Mouse (Mus musculus) hindbrain, postnatal 0 days (tissue): ENCODE data around the gene Actl11. TPM values are rescaled to one million over a fixed set of nuclear protein-coding genes. Genes with fewer than 3 reads are reported as not detected.

Experiments
- ATAC-seq: fragments of 200-750 bp; cut with Nextera tagmentation; 2 replicates; pipeline ENCODE4 v1.8.0; 2017; ENCODE audit warnings: mild to moderate bottlenecking, moderate TSS enrichment, moderate library complexity
- DNase-seq: peaks from one replicate; pipeline ENCODE4 v3.0.0-alpha.2; 2015; ENCODE audit warnings: low spot score
- H3K27ac ChIP-seq: fragments of 300-500 bp; sonication (generic); 2 replicates; pipeline ENCODE4 v1.5.1; 2014; ENCODE audit warnings: mild to moderate bottlenecking
- H3K27me3 ChIP-seq: fragments of 300-500 bp; sonication (generic); 2 replicates; pipeline ENCODE4 v1.6.1; 2014; ENCODE audit warnings: low read length, mixed read lengths; ENCODE audit not compliant: insufficient read depth
- H3K36me3 ChIP-seq: fragments of 300-500 bp; sonication (generic); 2 replicates; pipeline ENCODE4 v1.6.1; 2014; ENCODE audit warnings: low read length, mixed read lengths; ENCODE audit not compliant: insufficient read depth
- H3K4me1 ChIP-seq: fragments of 300-500 bp; sonication (generic); 2 replicates; pipeline ENCODE4 v1.6.1; 2014; ENCODE audit warnings: antibody characterized with exemption, low read length, mixed read lengths; ENCODE audit not compliant: insufficient read depth
- H3K4me2 ChIP-seq: fragments of 300-500 bp; sonication (generic); 2 replicates; pipeline ENCODE4 v1.6.1; 2014; ENCODE audit warnings: low read depth, mild to moderate bottlenecking, low read length, moderate library complexity, mixed read lengths
- H3K4me3 ChIP-seq: fragments of 300-500 bp; sonication (generic); 2 replicates; pipeline ENCODE4 v1.5.1; 2014; ENCODE audit warnings: low read length
- H3K9ac ChIP-seq: fragments of 300-500 bp; sonication (generic); replicated peaks from 2 replicates; pipeline ENCODE4 v1.6.1; 2014; ENCODE audit warnings: mild to moderate bottlenecking, low read length, moderate library complexity, mixed read lengths
- H3K9me3 ChIP-seq: fragments of 300-500 bp; sonication (generic); 2 replicates; pipeline ENCODE4 v1.6.1; 2016; ENCODE audit warnings: low read length, mixed read lengths
- CTCF ChIP-seq: IDR thresholded peaks from 2 replicates; pipeline ENCODE4 v1.5.1; 2016; ENCODE audit warnings: antibody characterized with exemption, control low read depth, low read depth
- WGBS: fragments of 180-500 bp; shearing (Covaris S2); extraction: QIAGEN DNeasy Blood & Tissue Kit; methylation state at CpG from one replicate; pipeline ENCODE4 v1.1.7; 2014; 5-methylcytosine and 5-hydroxymethylcytosine counted together
- polyA plus RNA-seq: library from polyadenylated mRNA; unstranded; fragments of >200 nt; fragmentation: Nextera tagmentation; extraction: Ambion mirVana; gene quantifications from 2 replicates; pipeline ENCODE4 v1.2.1, GENCODE M21; 2015
- total RNA-seq: library from RNA; depleted of rRNA; stranded (reverse); fragments of >200 nt; gene quantifications from 2 replicates; pipeline ENCODE4 v1.2.3, GENCODE M21; 2014

Actl11 gene
- total and polyA plus RNA-seq, 2 experiments from 2014 or later: not detected

DNA sequence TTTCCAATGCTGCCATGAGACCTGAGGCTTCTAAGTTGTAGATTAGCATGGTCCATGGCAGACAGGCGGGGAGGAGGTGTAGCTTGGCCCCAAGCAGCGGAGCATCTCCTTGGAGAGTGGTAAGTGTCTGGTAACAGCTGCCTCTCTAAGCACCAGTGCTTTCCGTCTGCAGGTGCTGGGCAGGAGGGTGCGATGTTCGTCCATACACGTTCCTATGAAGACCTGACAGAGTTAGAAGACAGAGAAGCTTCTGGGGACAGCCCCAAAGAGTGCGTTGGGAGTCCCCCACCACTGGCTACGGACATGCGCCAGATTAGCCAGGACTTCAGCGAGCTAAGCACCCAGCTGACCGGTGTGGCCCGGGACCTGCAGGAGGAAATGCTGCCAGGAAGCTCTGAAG is 28.4 kb upstream of the Actl11 start:
- 73% methylated on average over 12 of the region's 12 CpGs for WGBS
- H3K27ac ChIP-seq: no peak overlapping the region
- H3K4me3 ChIP-seq: no peak overlapping the region
- DNase-seq: no peak
- H3K9me3 ChIP-seq: no peaks in the 10 kb centered on the region
- no peak overlapping the region for H3K4me2 ChIP-seq
- no peaks in the 10 kb centered on the region; the same call in 1 of the 2 replicates for H3K36me3 ChIP-seq
- no peaks in the 10 kb centered on the region for H3K4me1 ChIP-seq
- TF ChIP-seq CTCF: no peak
- H3K9ac ChIP-seq: no peak overlapping the region
- ATAC-seq: no peak
- H3K27me3 ChIP-seq: no peaks in the 10 kb centered on the region

DNA sequence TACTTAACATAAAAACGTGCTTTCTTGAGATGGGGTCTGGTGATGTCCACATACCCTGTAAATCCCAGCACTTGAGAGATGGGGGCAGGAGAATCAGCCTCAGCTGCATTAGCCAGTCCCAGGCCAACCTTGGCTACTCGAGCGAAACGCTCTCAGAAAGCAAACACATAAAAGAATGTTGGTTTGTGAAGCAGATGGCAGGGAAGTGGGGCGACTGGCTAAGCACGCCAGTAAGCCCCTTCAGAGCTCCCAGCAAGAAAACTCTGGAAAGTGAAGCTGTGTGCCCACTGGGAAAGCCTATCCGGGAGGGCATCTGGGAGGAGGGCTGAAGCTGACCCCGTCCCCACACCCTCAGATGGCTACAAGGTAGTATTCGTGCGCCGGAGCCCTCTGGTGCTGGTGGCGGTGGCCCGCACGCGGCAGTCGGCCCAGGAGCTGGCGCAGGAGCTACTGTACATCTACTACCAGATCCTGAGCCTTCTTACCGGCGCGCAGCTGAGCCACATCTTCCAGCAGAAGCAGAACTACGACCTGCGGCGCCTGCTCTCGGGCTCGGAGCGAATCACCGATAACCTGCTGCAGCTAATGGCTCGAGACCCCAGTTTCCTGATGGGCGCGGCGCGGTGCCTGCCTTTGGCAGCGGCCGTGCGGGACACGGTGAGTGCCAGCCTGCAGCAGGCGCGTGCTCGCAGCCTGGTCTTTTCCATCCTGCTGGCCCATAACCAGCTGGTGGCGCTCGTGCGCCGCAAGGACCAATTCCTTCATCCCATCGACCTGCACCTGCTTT is 27.2 kb upstream of the Actl11 start:
- peak; percentile 67 for ATAC-seq

GRCm38 (mm10) chr9:107901627-107901914 is 26.7 kb upstream of the Actl11 start:
- ATAC-seq: no peak
- no peak for TF ChIP-seq CTCF
- no peak for DNase-seq
- peak overlapping the region; percentile 59 for H3K4me2 ChIP-seq
- no peak overlapping the region; the same call in 1 of the 2 replicates for H3K27ac ChIP-seq
- peak overlapping the region; percentile 37 for H3K4me3 ChIP-seq
- no peaks in the 10 kb centered on the region for H3K27me3 ChIP-seq
- H3K36me3 ChIP-seq: no peaks in the 10 kb centered on the region; the same call in 1 of the 2 replicates
- 0 out of 2 replicates have a peak, but pooled peaks cover under 1% of the 10 kb centered on the region for H3K4me1 ChIP-seq
- 15% methylated on average over 17 of the region's 17 CpGs for WGBS
- no peaks in the 10 kb centered on the region for H3K9me3 ChIP-seq
- peak overlapping the region; percentile 39; the same call in 1 of the 2 replicates for H3K9ac ChIP-seq

More for the DNA sequence above, 27.2 kb upstream of the Actl11 start:
- H3K4me1 ChIP-seq: no peaks in the 10 kb centered on the region
- peak overlapping the region; percentile 59 for H3K4me2 ChIP-seq
- peak; percentile 93 for DNase-seq
- peak; percentile 88 for TF ChIP-seq CTCF
- WGBS: 4% methylated on average over 44 of the region's 44 CpGs
- no peaks in the 10 kb centered on the region for H3K9me3 ChIP-seq
- H3K36me3 ChIP-seq: no peaks in the 10 kb centered on the region; the same call in 1 of the 2 replicates
- H3K27ac ChIP-seq: peak overlapping the region; percentile 9; the same call in 1 of the 2 replicates
- no peaks in the 10 kb centered on the region for H3K27me3 ChIP-seq
- peak overlapping the region; percentile 39 for H3K9ac ChIP-seq
- peak overlapping the region; percentile 37 for H3K4me3 ChIP-seq

GRCm38 (mm10) chr9:107904726-107905125 is 23.5 kb upstream of the Actl11 start:
- Histone ChIP-seq H3K4me3 (no peak overlapping the region), H3K9ac (no peak overlapping the region), H3K4me1 (0 out of 2 replicates have a peak, but pooled peaks cover 3% of the 10 kb centered on the region), H3K36me3 (no peaks in the 10 kb centered on the region), H3K9me3 (no peaks in the 10 kb centered on the region), H3K27me3 (no peaks in the 10 kb centered on the region), H3K4me2 (no peak overlapping the region), H3K27ac (no peak overlapping the region)
- peak; percentile 94 for DNase-seq
- peak; percentile 98 for TF ChIP-seq CTCF
- WGBS: 2% methylated on average over 4 of the region's 4 CpGs
- ATAC-seq: peak; percentile 68

- no peak for ATAC-seq
- Histone ChIP-seq H3K9me3 (no peaks in the 10 kb centered on the region), H3K4me1 (0 out of 2 replicates have a peak, but pooled peaks cover 3% of the 10 kb centered on the region), H3K27ac (no peak within 1 kb of the TSS), H3K4me2 (peak within 1 kb of the TSS; percentile 47), H3K27me3 (no peaks in the 10 kb centered on the region), H3K36me3 (no peaks in the 10 kb centered on the region), H3K4me3 (peak within 1 kb of the TSS; percentile 10; the same call in 1 of the 2 replicates), H3K9ac (0 out of 2 replicates have a peak within 1 kb of the TSS, but pooled peaks have one; percentile 5)
- no peak for TF ChIP-seq CTCF
- 20% methylated on average over 19 of the region's 19 CpGs for WGBS
- DNase-seq: peak; percentile 39
Observed at GRCm38 (mm10) chr9:107906252-107906966, 21.9 kb upstream of the Actl11 start, which contains the start of gene Mst1r. Gene Mst1r (plus strand): TSS chr9:107906873.

DNA sequence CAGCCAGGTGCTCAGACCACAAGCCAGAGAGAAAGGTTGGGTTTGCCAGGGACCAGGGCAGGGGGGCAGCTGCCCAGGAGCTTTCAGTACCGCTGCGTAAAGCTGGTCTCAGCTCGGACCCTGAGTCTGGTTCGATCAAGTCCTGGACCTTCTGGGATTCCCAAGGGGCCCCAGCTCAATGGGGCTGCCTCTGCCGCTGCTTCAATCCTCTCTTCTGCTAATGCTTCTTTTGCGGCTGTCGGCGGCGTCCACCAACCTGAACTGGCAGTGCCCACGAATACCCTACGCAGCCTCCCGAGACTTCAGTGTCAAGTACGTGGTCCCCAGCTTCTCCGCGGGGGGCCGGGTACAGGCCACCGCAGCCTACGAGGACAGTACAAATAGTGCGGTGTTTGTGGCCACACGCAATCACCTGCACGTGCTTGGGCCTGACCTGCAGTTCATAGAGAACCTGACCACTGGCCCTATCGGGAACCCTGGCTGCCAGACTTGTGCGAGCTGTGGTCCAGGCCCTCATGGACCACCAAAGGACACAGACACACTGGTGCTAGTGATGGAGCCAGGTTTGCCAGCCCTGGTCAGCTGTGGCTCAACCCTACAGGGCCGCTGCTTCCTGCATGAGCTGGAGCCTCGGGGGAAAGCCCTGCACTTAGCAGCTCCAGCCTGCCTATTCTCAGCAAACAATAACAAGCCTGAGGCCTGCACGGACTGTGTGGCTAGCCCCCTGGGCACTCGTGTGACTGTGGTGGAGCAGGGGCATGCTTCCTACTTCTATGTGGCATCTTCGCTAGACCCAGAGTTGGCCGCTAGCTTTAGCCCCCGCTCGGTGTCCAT is 21.1 kb upstream of the Actl11 start:
- H3K9me3 ChIP-seq: no peaks in the 10 kb centered on the region
- H3K4me3 ChIP-seq: peak overlapping the region; percentile 10; the same call in 1 of the 2 replicates
- no peaks in the 10 kb centered on the region for H3K27me3 ChIP-seq
- 0 out of 2 replicates have a peak overlapping the region, but pooled peaks have one; percentile 5 for H3K9ac ChIP-seq
- TF ChIP-seq CTCF: no peak
- ATAC-seq (no peak), DNase-seq (no peak)
- H3K27ac ChIP-seq: no peak overlapping the region
- no peaks in the 10 kb centered on the region for H3K36me3 ChIP-seq
- 51% methylated on average over 31 of the region's 31 CpGs for WGBS
- peak overlapping the region; percentile 47 for H3K4me2 ChIP-seq
- 0 out of 2 replicates have a peak, but pooled peaks cover 3% of the 10 kb centered on the region for H3K4me1 ChIP-seq
